Mouse (Mus musculus) midbrain, embryonic 12.5 days (tissue): ENCODE measurements around the gene Tas1r2. TPM values are rescaled to one million over a fixed set of nuclear protein-coding genes. Genes with fewer than 3 reads are reported as not detected.

Experiments
- ATAC-seq: fragments of 200-750 bp; cut with Nextera tagmentation; 2 replicates; pipeline ENCODE4 v1.8.0; 2017; ENCODE audit warnings: low read depth, moderate TSS enrichment, moderate library complexity; ENCODE audit not compliant: low FRiP score
- H3K27ac ChIP-seq: fragments of 300-500 bp; sonication (generic); replicated peaks from 2 replicates; pipeline ENCODE4 v1.5.1; 2016; ENCODE audit warnings: mild to moderate bottlenecking
- H3K27me3 ChIP-seq: fragments of 300-500 bp; sonication (generic); 2 replicates; pipeline ENCODE4 v1.6.1; 2016; ENCODE audit warnings: mild to moderate bottlenecking
- H3K36me3 ChIP-seq: fragments of 300-500 bp; sonication (generic); 2 replicates; pipeline ENCODE4 v1.6.1; 2016
- H3K4me1 ChIP-seq: fragments of 300-500 bp; sonication (generic); 2 replicates; pipeline ENCODE4 v1.6.1; 2016
- H3K4me2 ChIP-seq: fragments of 300-500 bp; sonication (generic); replicated peaks from 2 replicates; pipeline ENCODE4 v1.6.1; 2016; ENCODE audit warnings: mild to moderate bottlenecking, moderate library complexity
- H3K4me3 ChIP-seq: fragments of 300-500 bp; sonication (generic); 2 replicates; pipeline ENCODE4 v1.5.1; 2016; ENCODE audit warnings: mild to moderate bottlenecking
- H3K9ac ChIP-seq: fragments of 300-500 bp; sonication (generic); replicated peaks from 2 replicates; pipeline ENCODE4 v1.6.1; 2016; ENCODE audit warnings: mild to moderate bottlenecking, moderate library complexity
- H3K9me3 ChIP-seq: fragments of 300-500 bp; sonication (generic); 2 replicates; pipeline ENCODE4 v1.6.1; 2016; ENCODE audit warnings: mild to moderate bottlenecking
- WGBS: fragments of 180-500 bp; shearing (Covaris S2); methylation state at CpG from one replicate; pipeline ENCODE4 v1.1.7; 2016; 5-methylcytosine and 5-hydroxymethylcytosine counted together
- polyA plus RNA-seq: library from polyadenylated mRNA; unstranded; fragments of >200 nt; fragmentation: Nextera tagmentation; extraction: Ambion mirVana; gene quantifications from 2 replicates; pipeline ENCODE4 v1.2.1, GENCODE M21; 2016

Tas1r2 gene
- polyA plus RNA-seq, 1 experiment from 2014 or later = not detected

GRCm38 (mm10) chr4:139683728-139684638, 30.6 kb downstream of the Tas1r2 start:
- H3K4me1 ChIP-seq = peaks cover 3% of the 10 kb centered on the region; the same call in 1 of the 2 replicates
- no peak for ATAC-seq
- no peak overlapping the region for H3K4me2 ChIP-seq
- 0 out of 2 replicates have a peak, but pooled peaks cover 9% of the 10 kb centered on the region for H3K9me3 ChIP-seq
- H3K36me3 ChIP-seq = no peaks in the 10 kb centered on the region
- H3K27me3 ChIP-seq = peaks cover 28% of the 10 kb centered on the region
- H3K4me3 ChIP-seq = no peak overlapping the region
- WGBS = 78% methylated on average over 22 of the region's 22 CpGs
- no peak overlapping the region for H3K9ac ChIP-seq
- no peak overlapping the region for H3K27ac ChIP-seq

GRCm38 (mm10) chr4:139684639-139685017, 31.3 kb downstream of the Tas1r2 start:
- 7% methylated on average over 3 of the region's 3 CpGs for WGBS
- no peak overlapping the region for H3K4me3 ChIP-seq
- ATAC-seq = no peak

DNA sequence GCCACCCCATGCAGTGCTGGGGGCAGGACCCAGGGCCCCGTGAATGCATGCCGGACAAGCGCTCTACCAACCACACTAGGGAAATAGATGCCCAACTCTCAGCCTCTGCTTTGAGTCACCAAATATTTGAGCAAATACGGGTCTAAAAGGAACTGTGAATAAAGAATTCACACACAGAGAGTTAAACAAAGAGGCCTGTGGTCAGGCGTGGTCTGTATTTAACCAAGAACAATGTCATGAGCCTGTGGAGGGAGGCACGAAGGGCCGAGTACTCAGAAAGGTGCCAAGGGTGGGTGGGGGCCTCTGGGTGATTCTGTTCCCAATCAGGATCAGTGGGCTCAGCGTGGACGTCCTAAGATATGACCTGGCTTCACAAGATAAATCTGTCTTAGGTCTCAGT, 34.7 kb downstream of the Tas1r2 start:
- Histone ChIP-seq H3K9ac (no peak overlapping the region), H3K36me3 (no peaks in the 10 kb centered on the region), H3K9me3 (no peaks in the 10 kb centered on the region), H3K4me1 (peaks cover 8% of the 10 kb centered on the region; the same call in 1 of the 2 replicates), H3K4me3 (no peak overlapping the region), H3K27ac (no peak overlapping the region), H3K4me2 (no peak overlapping the region), H3K27me3 (peaks cover 52% of the 10 kb centered on the region)
- ATAC-seq = no peak
- 54% methylated on average over 9 of the region's 9 CpGs for WGBS

More at GRCm38 (mm10) chr4:139684639-139685017, 31.3 kb downstream of the Tas1r2 start:
- H3K4me1 ChIP-seq = peaks cover 5% of the 10 kb centered on the region; the same call in 1 of the 2 replicates
- H3K9me3 ChIP-seq = 0 out of 2 replicates have a peak, but pooled peaks cover 9% of the 10 kb centered on the region
- H3K27me3 ChIP-seq = peaks cover 33% of the 10 kb centered on the region
- no peaks in the 10 kb centered on the region for H3K36me3 ChIP-seq
- no peak overlapping the region for H3K4me2 ChIP-seq
- no peak overlapping the region for H3K9ac ChIP-seq
- no peak overlapping the region for H3K27ac ChIP-seq

DNA sequence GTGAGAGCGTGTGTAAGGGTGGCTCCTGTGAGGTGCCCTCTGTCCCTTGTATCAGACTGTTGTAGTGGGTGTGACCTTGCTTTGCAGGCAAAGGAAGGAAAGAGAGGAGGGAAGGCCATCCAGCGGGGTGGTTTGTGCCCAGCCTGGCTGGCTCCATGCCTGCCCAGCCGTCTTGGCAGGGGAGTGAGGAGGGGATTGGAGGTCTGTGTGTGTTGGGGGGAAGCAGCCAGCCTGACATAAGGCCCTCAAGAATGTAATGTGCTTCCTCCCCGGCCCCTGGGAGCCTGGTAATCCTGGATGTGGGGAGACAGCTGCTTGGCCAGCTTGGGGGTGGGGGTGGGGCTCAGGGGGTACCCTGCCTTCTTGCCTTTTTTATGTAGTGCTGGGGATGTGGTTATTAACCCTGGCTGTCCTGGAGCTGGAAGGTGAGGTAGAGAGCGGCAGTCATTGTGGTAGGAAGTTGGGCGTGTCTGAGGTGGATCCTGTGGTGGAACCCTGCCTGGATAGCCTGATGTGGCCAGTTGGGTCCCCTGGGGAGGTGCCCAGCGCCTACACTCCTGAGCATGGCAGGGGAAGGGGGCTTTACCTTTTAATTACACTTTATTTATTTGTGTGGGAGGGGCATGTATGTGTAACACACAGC, 36.4 kb downstream of the Tas1r2 start:
- 37% methylated on average over 7 of the region's 7 CpGs for WGBS
- ATAC-seq = no peak
- Histone ChIP-seq H3K9ac (no peak overlapping the region), H3K4me3 (no peak overlapping the region), H3K36me3 (no peaks in the 10 kb centered on the region), H3K27me3 (peaks cover 62% of the 10 kb centered on the region), H3K27ac (no peak overlapping the region), H3K4me1 (peaks cover 15% of the 10 kb centered on the region; the same call in 1 of the 2 replicates), H3K4me2 (no peak overlapping the region), H3K9me3 (no peaks in the 10 kb centered on the region)

DNA sequence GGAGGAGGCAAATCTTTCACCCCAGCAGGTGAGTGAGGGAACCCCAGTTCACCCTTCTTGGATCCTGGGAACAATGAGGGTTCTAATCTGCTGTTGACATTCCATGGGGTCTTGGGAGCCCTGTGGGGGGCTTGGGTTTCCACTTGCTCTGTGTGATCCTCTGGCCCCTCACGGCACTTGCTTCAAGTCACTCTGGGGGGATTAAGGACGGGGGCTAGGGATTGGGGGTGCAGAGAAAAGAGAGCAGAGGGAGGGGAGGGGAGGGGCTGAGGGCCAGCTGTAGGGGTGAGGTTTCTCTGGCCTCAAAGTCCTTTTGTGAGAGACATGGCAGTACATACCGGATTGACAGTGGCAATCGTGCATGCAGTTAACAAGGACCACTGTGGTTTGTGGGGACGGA, 40.0 kb downstream of the Tas1r2 start:
- Histone ChIP-seq H3K4me1 (peaks cover 21% of the 10 kb centered on the region), H3K27ac (no peak overlapping the region), H3K4me3 (no peak overlapping the region), H3K9ac (no peak overlapping the region), H3K9me3 (no peaks in the 10 kb centered on the region), H3K27me3 (peaks cover 60% of the 10 kb centered on the region), H3K4me2 (no peak overlapping the region), H3K36me3 (no peaks in the 10 kb centered on the region)
- 13% methylated on average over 5 of the region's 5 CpGs for WGBS
- ATAC-seq = no peak

DNA sequence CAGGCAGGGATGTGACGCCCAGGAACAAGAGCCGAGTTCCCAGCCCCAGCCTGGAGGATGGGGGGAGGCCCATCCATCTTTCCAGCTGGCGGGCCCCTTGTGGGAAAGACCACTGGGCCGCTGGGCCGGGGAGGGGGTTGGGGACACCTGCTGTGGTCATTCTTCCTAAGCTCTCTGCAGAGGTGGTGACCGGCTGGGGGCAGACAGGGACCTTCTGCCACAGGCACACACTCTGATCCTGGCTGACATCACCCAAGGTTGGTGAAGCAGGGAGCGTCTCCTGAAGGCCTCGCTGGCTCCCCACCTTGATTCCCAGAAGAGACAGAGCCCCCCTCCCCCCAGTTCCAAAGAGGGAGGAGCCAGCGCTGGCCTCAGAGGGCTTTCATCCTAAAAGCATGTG, 44.4 kb downstream of the Tas1r2 start:
- H3K27ac ChIP-seq = no peak overlapping the region
- no peak overlapping the region for H3K9ac ChIP-seq
- no peak overlapping the region for H3K4me2 ChIP-seq
- no peaks in the 10 kb centered on the region for H3K36me3 ChIP-seq
- no peak overlapping the region for H3K4me3 ChIP-seq
- H3K4me1 ChIP-seq = peaks cover 16% of the 10 kb centered on the region
- ATAC-seq = no peak
- 6% methylated on average over 9 of the region's 9 CpGs for WGBS
- H3K9me3 ChIP-seq = no peaks in the 10 kb centered on the region
- H3K27me3 ChIP-seq = peaks cover 39% of the 10 kb centered on the region

- H3K4me1 ChIP-seq = peaks cover 11% of the 10 kb centered on the region
- no peak for ATAC-seq
- no peak overlapping the region for H3K4me2 ChIP-seq
- H3K9ac ChIP-seq = no peak overlapping the region
- no peak overlapping the region for H3K27ac ChIP-seq
- H3K4me3 ChIP-seq = no peak overlapping the region
- H3K9me3 ChIP-seq = no peaks in the 10 kb centered on the region; the same call in 1 of the 2 replicates
- no peaks in the 10 kb centered on the region for H3K36me3 ChIP-seq
- H3K27me3 ChIP-seq = peaks cover 32% of the 10 kb centered on the region
- 73% methylated on average over 8 of the region's 8 CpGs for WGBS
Measured at GRCm38 (mm10) chr4:139698602-139699001, 45.3 kb downstream of the Tas1r2 start.

GRCm38 (mm10) chr4:139702914-139703313, 49.6 kb downstream of the Tas1r2 start:
- Histone ChIP-seq H3K36me3 (no peaks in the 10 kb centered on the region), H3K27me3 (peaks cover 9% of the 10 kb centered on the region; the same call in 1 of the 2 replicates), H3K9me3 (no peaks in the 10 kb centered on the region; the same call in 1 of the 2 replicates), H3K4me1 (peaks cover 3% of the 10 kb centered on the region), H3K9ac (no peak overlapping the region), H3K4me3 (no peak overlapping the region), H3K4me2 (no peak overlapping the region), H3K27ac (no peak overlapping the region)
- 70% methylated on average over 4 of the region's 4 CpGs for WGBS
- ATAC-seq = no peak

DNA sequence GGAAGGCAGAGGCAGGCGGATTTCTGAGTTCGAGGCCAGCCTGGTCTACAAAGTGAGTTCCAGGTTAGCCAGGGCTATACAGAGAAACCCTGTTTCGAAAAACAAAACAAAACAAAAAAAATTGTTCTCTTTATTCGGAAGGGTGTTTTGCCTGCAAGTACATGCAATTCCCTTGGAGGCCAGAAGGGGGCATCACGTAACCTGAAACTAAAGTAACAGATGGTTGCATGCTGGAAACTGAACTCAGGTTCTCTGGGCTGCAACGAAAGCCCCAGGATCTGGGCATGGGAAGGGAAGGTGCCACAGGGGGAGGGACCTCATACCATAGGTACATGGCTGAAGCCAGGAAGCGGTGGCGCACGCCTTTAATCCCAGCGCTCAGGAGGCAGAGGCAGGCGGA, 50.1 kb downstream of the Tas1r2 start:
- no peaks in the 10 kb centered on the region; the same call in 1 of the 2 replicates for H3K9me3 ChIP-seq
- H3K9ac ChIP-seq = no peak overlapping the region
- ATAC-seq = no peak
- no peaks in the 10 kb centered on the region for H3K36me3 ChIP-seq
- no peaks in the 10 kb centered on the region for H3K4me1 ChIP-seq
- H3K27ac ChIP-seq = no peak overlapping the region
- H3K4me3 ChIP-seq = no peak overlapping the region
- H3K27me3 ChIP-seq = peaks cover 9% of the 10 kb centered on the region; the same call in 1 of the 2 replicates
- no peak overlapping the region for H3K4me2 ChIP-seq
- 80% methylated on average over 11 of the region's 11 CpGs for WGBS

- no peak overlapping the region for H3K27ac ChIP-seq
- H3K9me3 ChIP-seq = no peaks in the 10 kb centered on the region; the same call in 1 of the 2 replicates
- H3K4me3 ChIP-seq = no peak overlapping the region
- no peak for ATAC-seq
- no peak overlapping the region for H3K4me2 ChIP-seq
- H3K9ac ChIP-seq = no peak overlapping the region
- 93% methylated on average over 5 of the region's 5 CpGs for WGBS
- H3K4me1 ChIP-seq = peaks cover 7% of the 10 kb centered on the region
- H3K27me3 ChIP-seq = no peaks in the 10 kb centered on the region
- no peaks in the 10 kb centered on the region for H3K36me3 ChIP-seq
Measured at GRCm38 (mm10) chr4:139705986-139706385, 52.6 kb downstream of the Tas1r2 start.

- peaks cover 22% of the 10 kb centered on the region for H3K27me3 ChIP-seq
- WGBS = 26% methylated on average over 25 of the region's 25 CpGs
- H3K4me1 ChIP-seq = peaks cover 17% of the 10 kb centered on the region
- H3K27ac ChIP-seq = peak overlapping the region; percentile 46; the same call in 1 of the 2 replicates
- no peaks in the 10 kb centered on the region for H3K9me3 ChIP-seq
- no peaks in the 10 kb centered on the region for H3K36me3 ChIP-seq
- peak; percentile 56; the same call in 1 of the 2 replicates for ATAC-seq
- H3K4me2 ChIP-seq = peak overlapping the region; percentile 7; the same call in 1 of the 2 replicates
- H3K4me3 ChIP-seq = no peak overlapping the region
- no peak overlapping the region for H3K9ac ChIP-seq
Measured at GRCm38 (mm10) chr4:139710467-139711334, 57.4 kb downstream of the Tas1r2 start.
